Mouse (Mus musculus) splenic B cell, adult 2 months (primary cell): ENCODE data around the gene Slc19a1.

Source experiments
- DNase-seq: peaks from one replicate; pipeline ENCODE4 v3.0.0-alpha.2; 2011; ENCODE audit warnings: low read depth, low spot score
- H3K27me3 ChIP-seq: 2 replicates; pipeline ENCODE4 v1.6.1; 2012; ENCODE audit warnings: mild to moderate bottlenecking, low read length, moderate library complexity, mixed read lengths; ENCODE audit not compliant: control insufficient read depth, poor library complexity, insufficient read depth, severe bottlenecking
- H3K36me3 ChIP-seq: 2 replicates; pipeline ENCODE4 v1.6.1; 2012; ENCODE audit warnings: mild to moderate bottlenecking, low read length, moderate library complexity, mixed read lengths; ENCODE audit not compliant: control insufficient read depth, poor library complexity, insufficient read depth, severe bottlenecking

Slc19a1 gene

GRCm38 (mm10) chr10:77062393-77063010 is 30.5 kb downstream of the Slc19a1 start:
- H3K27me3 ChIP-seq, result no peaks in the 10 kb centered on the region; the same call in 1 of the 2 replicates
- no peaks in the 10 kb centered on the region for H3K36me3 ChIP-seq
- DNase-seq, result no peak

- DNase-seq, result no peak
- H3K27me3 ChIP-seq, result no peaks in the 10 kb centered on the region; the same call in 1 of the 2 replicates
- H3K36me3 ChIP-seq, result no peaks in the 10 kb centered on the region
These were observed 32.2 kb downstream of the Slc19a1 start for GRCm38 (mm10) chr10:77064239-77064638.

DNA sequence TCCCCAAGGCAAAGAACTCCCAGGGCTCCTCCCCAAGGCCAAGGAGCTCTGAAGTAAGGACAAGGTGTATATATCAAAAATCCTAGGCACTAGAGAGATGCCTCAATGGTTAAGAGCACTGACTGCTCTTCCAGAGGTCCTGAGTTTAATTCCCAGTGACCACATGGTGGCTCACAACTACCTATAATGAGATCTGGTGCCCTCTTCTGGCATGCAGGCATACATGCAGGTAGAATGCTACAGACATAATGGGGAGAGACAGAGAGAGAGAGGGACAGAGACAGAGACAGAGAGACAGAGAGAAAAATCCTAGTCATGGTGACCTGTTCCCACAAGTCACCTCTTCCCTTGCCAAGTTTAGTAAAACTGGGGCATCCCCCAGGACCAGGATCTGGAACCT is 32.6 kb downstream of the Slc19a1 start:
- no peaks in the 10 kb centered on the region for H3K36me3 ChIP-seq
- DNase-seq, result no peak
- no peaks in the 10 kb centered on the region; the same call in 1 of the 2 replicates for H3K27me3 ChIP-seq

GRCm38 (mm10) chr10:77068469-77068868 is 36.4 kb downstream of the Slc19a1 start:
- H3K36me3 ChIP-seq, result no peaks in the 10 kb centered on the region
- no peaks in the 10 kb centered on the region; the same call in 1 of the 2 replicates for H3K27me3 ChIP-seq
- DNase-seq, result no peak

DNA sequence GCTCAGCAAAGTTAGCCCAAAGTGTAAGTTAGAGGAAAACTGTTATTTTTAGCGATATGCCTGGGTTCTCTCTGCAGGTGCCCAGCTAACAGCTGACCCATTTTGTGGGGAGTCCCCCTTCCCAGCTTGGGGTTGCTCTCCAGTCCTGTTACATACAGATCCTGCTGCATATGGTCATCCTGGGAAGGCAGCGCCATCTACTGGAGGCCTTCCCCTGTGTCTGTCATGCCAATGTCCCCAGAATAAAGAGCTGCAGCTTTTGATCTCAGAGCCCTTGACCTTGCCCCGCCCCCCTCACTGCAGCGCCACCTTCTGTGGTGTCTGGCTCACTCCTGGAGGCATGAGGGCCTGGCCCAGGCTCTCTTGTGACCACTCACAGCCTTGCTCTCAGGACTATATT is 38.0 kb downstream of the Slc19a1 start:
- peak; percentile 75 for DNase-seq
- no peaks in the 10 kb centered on the region for H3K36me3 ChIP-seq
- H3K27me3 ChIP-seq, result no peaks in the 10 kb centered on the region

DNA sequence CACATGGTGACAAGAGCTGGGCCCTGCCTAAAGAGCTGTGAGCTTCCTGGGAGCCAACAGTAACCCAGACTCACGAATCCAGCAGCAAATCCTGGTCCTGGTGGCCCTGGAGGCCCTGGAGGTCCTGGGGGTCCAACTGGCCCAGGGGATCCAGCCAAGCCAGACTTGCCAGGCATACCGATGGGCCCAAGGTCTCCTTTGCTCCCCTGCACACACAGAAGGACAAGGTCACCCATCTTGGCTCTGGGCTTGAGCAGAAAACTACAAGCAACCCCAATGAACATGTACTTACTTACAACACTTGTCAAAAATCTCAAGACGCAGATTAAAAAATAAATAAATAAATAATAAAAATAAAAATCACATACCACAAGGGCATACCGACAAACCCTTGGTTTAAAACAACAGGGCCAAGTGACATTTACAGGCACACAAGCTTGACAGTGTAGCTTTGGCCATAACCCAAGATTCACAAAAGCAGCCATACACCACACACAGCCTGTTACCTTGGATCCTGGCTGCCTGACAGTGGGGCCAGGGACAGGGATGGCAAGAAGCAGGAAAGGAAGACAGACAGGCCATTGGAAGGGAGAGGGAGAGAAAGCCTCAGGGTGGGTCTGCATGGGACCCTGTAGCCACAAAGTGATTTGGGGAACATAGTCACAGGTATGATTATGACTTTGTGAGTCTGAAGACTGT is 42.4 kb downstream of the Slc19a1 start:
- H3K36me3 ChIP-seq, result no peaks in the 10 kb centered on the region
- DNase-seq, result no peak
- H3K27me3 ChIP-seq, result no peaks in the 10 kb centered on the region

- H3K27me3 ChIP-seq, result no peaks in the 10 kb centered on the region
- no peak for DNase-seq
- H3K36me3 ChIP-seq, result no peaks in the 10 kb centered on the region
These were observed 46.4 kb downstream of the Slc19a1 start for GRCm38 (mm10) chr10:77078456-77078855.

- Histone ChIP-seq H3K27me3 (no peaks in the 10 kb centered on the region), H3K36me3 (no peaks in the 10 kb centered on the region)
- no peak for DNase-seq
These were observed 46.9 kb downstream of the Slc19a1 start for GRCm38 (mm10) chr10:77078961-77079360.

- peak; percentile 68 for DNase-seq
- H3K36me3 ChIP-seq, result no peaks in the 10 kb centered on the region
- H3K27me3 ChIP-seq, result no peaks in the 10 kb centered on the region
These were observed 50.4 kb downstream of the Slc19a1 start for GRCm38 (mm10) chr10:77082453-77082852.

GRCm38 (mm10) chr10:77082921-77083320 is 50.9 kb downstream of the Slc19a1 start:
- no peak for DNase-seq
- Histone ChIP-seq H3K27me3 (no peaks in the 10 kb centered on the region), H3K36me3 (no peaks in the 10 kb centered on the region)

DNA sequence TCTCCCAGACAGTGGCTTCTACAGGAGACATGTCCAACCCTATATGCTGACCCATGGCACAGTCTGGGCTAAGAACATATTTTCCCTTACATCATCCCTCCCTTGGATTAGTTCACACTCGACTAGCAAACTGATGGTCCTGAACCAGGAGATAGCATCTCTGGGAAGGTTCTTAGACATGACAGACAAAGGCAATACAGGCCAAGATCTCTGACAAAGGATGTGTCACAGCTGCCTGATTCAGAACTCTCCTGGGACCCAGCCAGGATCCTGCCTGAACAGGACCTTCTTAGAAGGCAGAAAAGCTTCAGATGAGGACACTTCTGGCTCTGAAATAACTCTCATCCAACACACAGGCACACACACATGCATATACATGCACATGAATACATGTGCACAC is 52.5 kb downstream of the Slc19a1 start:
- H3K36me3 ChIP-seq, result no peaks in the 10 kb centered on the region
- DNase-seq, result no peak

DNA sequence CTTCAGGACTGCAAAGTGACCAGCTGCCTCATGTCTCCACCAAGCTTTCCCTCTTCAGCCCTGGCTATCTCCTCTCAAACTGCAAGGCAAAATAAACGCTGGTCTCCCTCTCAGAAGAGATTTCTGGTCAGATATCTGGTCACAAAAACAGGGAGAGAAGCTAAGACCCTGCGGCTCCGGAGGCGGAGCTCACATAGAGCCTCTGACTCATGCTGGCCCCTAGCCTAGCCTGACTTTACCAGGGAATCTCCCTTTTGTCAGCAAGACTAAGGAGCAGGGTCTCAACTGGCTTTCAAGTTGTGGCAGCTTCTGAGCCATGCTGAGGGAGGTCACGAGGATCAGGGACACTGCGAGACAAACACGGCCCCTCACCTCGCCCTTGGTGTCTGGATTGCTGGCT is 57.3 kb downstream of the Slc19a1 start:
- H3K27me3 ChIP-seq, result no peaks in the 10 kb centered on the region
- no peak for DNase-seq
- H3K36me3 ChIP-seq, result no peaks in the 10 kb centered on the region

More for the DNA sequence above, 52.5 kb downstream of the Slc19a1 start:
- no peaks in the 10 kb centered on the region for H3K27me3 ChIP-seq

DNA sequence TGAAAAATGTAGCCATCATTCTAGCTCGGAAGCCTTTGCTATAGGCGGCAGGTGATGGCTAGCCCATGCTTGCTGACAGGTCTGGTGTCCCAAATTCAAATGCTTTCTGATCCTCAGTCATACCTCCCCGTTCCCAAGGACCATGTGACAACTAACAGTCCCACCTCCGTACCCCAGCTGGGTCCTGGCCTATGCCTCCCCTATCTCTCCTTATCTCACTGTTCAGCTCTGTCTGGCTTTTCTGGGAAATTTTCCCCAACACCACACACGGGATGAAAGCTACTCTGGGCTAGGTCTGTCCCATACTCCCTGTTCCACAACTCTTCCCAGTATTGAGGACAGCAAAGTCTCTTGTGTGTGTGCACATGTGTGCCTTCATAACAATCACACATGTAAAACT is 58.0 kb downstream of the Slc19a1 start:
- no peaks in the 10 kb centered on the region for H3K27me3 ChIP-seq
- no peak for DNase-seq
- no peaks in the 10 kb centered on the region for H3K36me3 ChIP-seq

DNA sequence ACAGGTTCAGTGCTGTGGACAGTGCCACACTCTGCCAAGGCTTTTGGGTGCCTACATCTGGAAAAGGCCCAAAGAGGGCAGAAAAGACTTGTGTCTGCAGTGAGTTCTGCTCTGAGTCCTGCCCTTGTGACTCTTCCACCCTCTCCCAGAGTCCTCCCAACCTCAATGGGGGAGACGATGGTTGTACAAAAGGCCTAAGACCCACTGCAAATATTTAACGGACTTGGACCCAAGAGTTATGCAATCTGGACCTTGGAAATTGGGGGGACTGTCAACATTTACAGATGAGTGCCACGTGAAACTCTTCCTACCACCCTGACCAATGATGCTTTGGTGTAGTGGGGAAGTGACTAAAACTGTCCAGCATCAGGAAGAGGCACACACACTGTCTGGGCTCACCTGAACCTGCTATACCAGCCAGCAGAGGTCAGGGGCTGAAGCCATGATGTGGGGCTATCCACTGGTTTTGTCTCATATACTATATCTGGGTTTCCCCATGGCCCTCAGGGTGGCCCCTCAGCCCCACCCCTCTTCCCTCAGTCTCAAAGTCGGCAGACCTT is 59.6 kb downstream of the Slc19a1 start:
- DNase-seq, result no peak
- Histone ChIP-seq H3K27me3 (no peaks in the 10 kb centered on the region), H3K36me3 (no peaks in the 10 kb centered on the region)

GRCm38 (mm10) chr10:77093817-77094216 is 61.8 kb downstream of the Slc19a1 start:
- DNase-seq, result no peak
- H3K36me3 ChIP-seq, result no peaks in the 10 kb centered on the region
- no peaks in the 10 kb centered on the region for H3K27me3 ChIP-seq
